Mouse (Mus musculus) hindbrain, embryonic 13.5 days (tissue): ENCODE measurements around the gene Bcas1. TPM values are rescaled to one million over a fixed set of nuclear protein-coding genes. Genes with fewer than 3 reads are reported as not detected.
A peak's percentile ranks its signal among the peaks of the same experiment; 100 is the strongest.

Source experiments
- ATAC-seq: fragments of 200-750 bp; cut with Nextera tagmentation; 2 replicates; pipeline ENCODE4 v1.8.0; 2017; ENCODE audit warnings: moderate TSS enrichment; ENCODE audit not compliant: low FRiP score
- H3K27ac ChIP-seq: fragments of 300-500 bp; sonication (generic); 2 replicates; pipeline ENCODE4 v1.5.1; 2015; ENCODE audit warnings: inconsistent platforms, mild to moderate bottlenecking, moderate library complexity
- H3K27me3 ChIP-seq: fragments of 300-500 bp; sonication (generic); 2 replicates; pipeline ENCODE4 v1.6.1; 2015; ENCODE audit warnings: mild to moderate bottlenecking, inconsistent platforms
- H3K36me3 ChIP-seq: fragments of 300-500 bp; sonication (generic); 2 replicates; pipeline ENCODE4 v1.6.1; 2015; ENCODE audit warnings: mild to moderate bottlenecking, inconsistent platforms
- H3K4me1 ChIP-seq: fragments of 300-500 bp; sonication (generic); replicated peaks from 2 replicates; pipeline ENCODE4 v1.6.1; 2015; ENCODE audit warnings: inconsistent platforms
- H3K4me2 ChIP-seq: fragments of 300-500 bp; sonication (generic); 2 replicates; pipeline ENCODE4 v1.6.1; 2015; ENCODE audit warnings: inconsistent platforms, mild to moderate bottlenecking, moderate library complexity
- H3K4me3 ChIP-seq: fragments of 300-500 bp; sonication (generic); 2 replicates; pipeline ENCODE4 v1.5.1; 2015; ENCODE audit warnings: mild to moderate bottlenecking, inconsistent platforms
- H3K9ac ChIP-seq: fragments of 300-500 bp; sonication (generic); 2 replicates; pipeline ENCODE4 v1.6.1; 2015; ENCODE audit warnings: mild to moderate bottlenecking, inconsistent platforms
- H3K9me3 ChIP-seq: fragments of 300-500 bp; sonication (generic); 2 replicates; pipeline ENCODE4 v1.6.1; 2016; ENCODE audit warnings: inconsistent platforms
- WGBS: fragments of 180-500 bp; shearing (Covaris S2); methylation state at CpG from one replicate; pipeline ENCODE4 v1.1.7; 2015; 5-methylcytosine and 5-hydroxymethylcytosine counted together
- polyA plus RNA-seq: library from polyadenylated mRNA; unstranded; fragments of >200 nt; fragmentation: Nextera tagmentation; extraction: Ambion mirVana; gene quantifications from 2 replicates; pipeline ENCODE4 v1.2.1, GENCODE M21; 2015

Gene Bcas1
- polyA plus RNA-seq, 1 experiment from 2014 or later, result 17.9 TPM

- 0 out of 2 replicates have a peak, but pooled peaks have one; percentile 30 for ATAC-seq
- Histone ChIP-seq H3K36me3 (no peaks in the 10 kb centered on the region), H3K27me3 (peaks cover 28% of the 10 kb centered on the region), H3K4me3 (peak overlapping the region; percentile 14), H3K9ac (peak overlapping the region; percentile 53), H3K27ac (no peak overlapping the region), H3K9me3 (no peaks in the 10 kb centered on the region), H3K4me2 (peak overlapping the region; percentile 45), H3K4me1 (peaks cover 24% of the 10 kb centered on the region)
- 34% methylated on average over 23 of the region's 23 CpGs for WGBS
These were observed 16.8 kb downstream of the Bcas1 start for GRCm38 (mm10) chr2:170410677-170411489.

GRCm38 (mm10) chr2:170406438-170406837 lies 21.2 kb downstream of the Bcas1 start:
- ATAC-seq, result peak; percentile 52; the same call in 1 of the 2 replicates
- Histone ChIP-seq H3K4me3 (0 out of 2 replicates have a peak overlapping the region, but pooled peaks have one; percentile 7), H3K36me3 (no peaks in the 10 kb centered on the region), H3K9ac (0 out of 2 replicates have a peak overlapping the region, but pooled peaks have one; percentile 35), H3K4me1 (peaks cover 42% of the 10 kb centered on the region), H3K27ac (peak overlapping the region; percentile 67), H3K9me3 (no peaks in the 10 kb centered on the region), H3K4me2 (peak overlapping the region; percentile 11; the same call in 1 of the 2 replicates), H3K27me3 (peaks cover 22% of the 10 kb centered on the region)
- WGBS, result 37% methylated on average over 14 of the region's 14 CpGs

- Histone ChIP-seq H3K4me3 (peak overlapping the region; percentile 22), H3K9ac (peak overlapping the region; percentile 9), H3K36me3 (no peaks in the 10 kb centered on the region), H3K27me3 (peaks cover 10% of the 10 kb centered on the region; the same call in 1 of the 2 replicates), H3K9me3 (no peaks in the 10 kb centered on the region), H3K4me2 (peak overlapping the region; percentile 49), H3K4me1 (peaks cover 47% of the 10 kb centered on the region), H3K27ac (peak overlapping the region; percentile 81)
- WGBS, result 17% methylated on average over 18 of the region's 18 CpGs
- ATAC-seq, result no peak; the same call in 1 of the 2 replicates
These were observed 22.7 kb downstream of the Bcas1 start for GRCm38 (mm10) chr2:170404781-170405573.

- Histone ChIP-seq H3K4me2 (no peak overlapping the region), H3K36me3 (no peaks in the 10 kb centered on the region), H3K4me1 (peaks cover 47% of the 10 kb centered on the region), H3K9ac (no peak overlapping the region), H3K9me3 (no peaks in the 10 kb centered on the region), H3K4me3 (no peak overlapping the region), H3K27ac (peak overlapping the region; percentile 44; the same call in 1 of the 2 replicates), H3K27me3 (0 out of 2 replicates have a peak, but pooled peaks cover 5% of the 10 kb centered on the region)
- WGBS, result 38% methylated on average over 10 of the region's 10 CpGs
- ATAC-seq, result no peak
These were observed 23.8 kb downstream of the Bcas1 start for GRCm38 (mm10) chr2:170403666-170404385.

- Histone ChIP-seq H3K4me3 (peak overlapping the region; percentile 31), H3K4me1 (peaks cover 41% of the 10 kb centered on the region), H3K27me3 (no peaks in the 10 kb centered on the region), H3K36me3 (no peaks in the 10 kb centered on the region), H3K27ac (peak overlapping the region; percentile 60), H3K9ac (peak overlapping the region; percentile 60), H3K9me3 (no peaks in the 10 kb centered on the region), H3K4me2 (peak overlapping the region; percentile 56)
- no peak; the same call in 1 of the 2 replicates for ATAC-seq
- WGBS, result 2% methylated on average over 17 of the region's 17 CpGs
These were observed 26.3 kb downstream of the Bcas1 start for GRCm38 (mm10) chr2:170401211-170401799.

- Histone ChIP-seq H3K4me1 (peaks cover 37% of the 10 kb centered on the region), H3K9ac (peak overlapping the region; percentile 60; the same call in 1 of the 2 replicates), H3K27me3 (no peaks in the 10 kb centered on the region), H3K9me3 (no peaks in the 10 kb centered on the region), H3K27ac (peak overlapping the region; percentile 60; the same call in 1 of the 2 replicates), H3K36me3 (no peaks in the 10 kb centered on the region), H3K4me3 (peak overlapping the region; percentile 31; the same call in 1 of the 2 replicates), H3K4me2 (peak overlapping the region; percentile 56)
- no peak for ATAC-seq
- 7% methylated on average over 10 of the region's 10 CpGs for WGBS
These were observed 27.0 kb downstream of the Bcas1 start for GRCm38 (mm10) chr2:170400666-170401065.

- Histone ChIP-seq H3K9me3 (peaks cover 6% of the 10 kb centered on the region; the same call in 1 of the 2 replicates), H3K27ac (no peak overlapping the region), H3K36me3 (no peaks in the 10 kb centered on the region), H3K27me3 (no peaks in the 10 kb centered on the region), H3K4me3 (no peak overlapping the region), H3K9ac (no peak overlapping the region), H3K4me1 (no peaks in the 10 kb centered on the region), H3K4me2 (no peak overlapping the region)
- ATAC-seq, result no peak
- 86% methylated on average over 1 of the region's 1 CpGs for WGBS
These were observed 35.7 kb downstream of the Bcas1 start for GRCm38 (mm10) chr2:170391994-170392393.

- Histone ChIP-seq H3K27ac (no peak overlapping the region), H3K4me3 (no peak overlapping the region), H3K4me2 (no peak overlapping the region), H3K9ac (no peak overlapping the region), H3K36me3 (no peaks in the 10 kb centered on the region), H3K27me3 (no peaks in the 10 kb centered on the region), H3K9me3 (peaks cover under 1% of the 10 kb centered on the region; the same call in 1 of the 2 replicates), H3K4me1 (no peaks in the 10 kb centered on the region)
- WGBS, result 76% methylated on average over 5 of the region's 5 CpGs
- no peak for ATAC-seq
These were observed 39.3 kb downstream of the Bcas1 start for GRCm38 (mm10) chr2:170388320-170388719.

- H3K9me3 ChIP-seq, result no peaks in the 10 kb centered on the region
- H3K27me3 ChIP-seq, result no peaks in the 10 kb centered on the region
- ATAC-seq, result no peak
- WGBS, result 94% methylated on average over 1 of the region's 1 CpGs
- no peak overlapping the region for H3K9ac ChIP-seq
- H3K4me3 ChIP-seq, result no peak overlapping the region
- no peaks in the 10 kb centered on the region for H3K4me1 ChIP-seq
- H3K27ac ChIP-seq, result no peak overlapping the region
- no peak overlapping the region for H3K4me2 ChIP-seq
- H3K36me3 ChIP-seq, result no peaks in the 10 kb centered on the region
These were observed 42.1 kb downstream of the Bcas1 start for GRCm38 (mm10) chr2:170385556-170385955.

GRCm38 (mm10) chr2:170384770-170385169 lies 42.9 kb downstream of the Bcas1 start:
- WGBS, result 98% methylated on average over 1 of the region's 1 CpGs
- no peaks in the 10 kb centered on the region for H3K36me3 ChIP-seq
- no peak for ATAC-seq
- H3K9me3 ChIP-seq, result no peaks in the 10 kb centered on the region
- H3K9ac ChIP-seq, result no peak overlapping the region
- H3K4me3 ChIP-seq, result no peak overlapping the region
- H3K4me2 ChIP-seq, result no peak overlapping the region
- H3K4me1 ChIP-seq, result no peaks in the 10 kb centered on the region
- no peaks in the 10 kb centered on the region for H3K27me3 ChIP-seq
- H3K27ac ChIP-seq, result no peak overlapping the region

GRCm38 (mm10) chr2:170373391-170373790 lies 54.3 kb downstream of the Bcas1 start:
- ATAC-seq, result no peak
- WGBS, result 94% methylated on average over 10 of the region's 10 CpGs
- H3K27ac ChIP-seq, result no peak overlapping the region
- no peaks in the 10 kb centered on the region for H3K9me3 ChIP-seq
- peaks cover 3% of the 10 kb centered on the region; the same call in 1 of the 2 replicates for H3K36me3 ChIP-seq
- no peak overlapping the region for H3K4me2 ChIP-seq
- no peaks in the 10 kb centered on the region for H3K4me1 ChIP-seq
- no peak overlapping the region for H3K9ac ChIP-seq
- H3K4me3 ChIP-seq, result no peak overlapping the region
- H3K27me3 ChIP-seq, result no peaks in the 10 kb centered on the region
